Mouse (Mus musculus): ENCODE measurements around the gene Pld1.

GRCm38 (mm10) chr3:28061155-28061554, 122.7 kb downstream of the Pld1 start:
- TF ChIP-seq EP300 (optimal IDR thresholded peaks at IDR 0.05): no peak
- TF ChIP-seq CTCF (IDR thresholded peaks at IDR 0.05; ENCODE audit: low read depth): no peak
